28 mouse cellular contexts compared by ENCODE assay signal in genomic region chr2:172304118-172304708, GRCm38 (mm10). TPM values are rescaled to one million over a fixed set of nuclear protein-coding genes. Genes with fewer than 3 reads are reported as not detected.
DNase-seq lines count a peak whose midpoint lies in the region; ATAC-seq and TF ChIP-seq lines count a peak whose summit lies in the region.
"Had no signal": no experiment of that assay in that cellular context is flagged by ENCODE, and none has a peak within 500 bp of the region (broad histone marks: within the 10 kb centered on the region; RNA-seq: fewer than 3 reads in every experiment).

No protein-coding gene starts in this region.

- H3K27ac ChIP-seq in hindbrain, embryonic 13.5 days, result peak overlapping the region; percentile 12; the same call in 1 of the 2 replicates
- no peak overlapping the region for H3K27ac ChIP-seq in hindbrain, embryonic 10.5 days
- no peak overlapping the region for H3K27ac ChIP-seq in ES-Bruce4 (ENCODE audit: insufficient read depth, low read length)
- H3K27ac ChIP-seq in forebrain, postnatal 0 days (ENCODE audit: low read depth, low read length), result no peak overlapping the region
- H3K27ac ChIP-seq: heart, embryonic 10.5 days; limb, embryonic 15.5 days; liver, embryonic 14.5 days; stomach, postnatal 0 days had no signal

- no peak for TF ChIP-seq POLR2A in ES-Bruce4 (IDR thresholded peaks at IDR 0.05; ENCODE audit: insufficient read depth, low read length)
- no peak for TF ChIP-seq POLR2A in brain, embryonic 14.5 days (IDR thresholded peaks at IDR 0.05; ENCODE audit: borderline replicate concordance, extremely low read depth, insufficient read depth, insufficient read length, poor library complexity, severe bottlenecking)

- no peak overlapping the region for H3K9ac ChIP-seq in hindbrain, embryonic 13.5 days
- H3K9ac ChIP-seq in ES-Bruce4 (ENCODE audit: low read depth, poor library complexity, severe bottlenecking), result no peak overlapping the region
- H3K9ac ChIP-seq in forebrain, postnatal 0 days, result no peak overlapping the region
- H3K9ac ChIP-seq: limb, embryonic 15.5 days; liver, embryonic 14.5 days; lung, embryonic 14.5 days had no signal

- H3K36me3 ChIP-seq in hindbrain, embryonic 13.5 days, result no peaks in the 10 kb centered on the region
- no peaks in the 10 kb centered on the region for H3K36me3 ChIP-seq in hindbrain, embryonic 10.5 days
- H3K36me3 ChIP-seq in ES-Bruce4 (ENCODE audit: control insufficient read depth, insufficient read depth, low read length, poor library complexity, severe bottlenecking), result no peaks in the 10 kb centered on the region
- H3K36me3 ChIP-seq in forebrain, postnatal 0 days (ENCODE audit: insufficient read depth), result no peaks in the 10 kb centered on the region
- H3K36me3 ChIP-seq: heart, embryonic 10.5 days; limb, embryonic 15.5 days had no signal

- DNase-seq in hindbrain, embryonic 10.5 days (ENCODE audit: low spot score), result no peak
- peak; percentile 79 for DNase-seq in brain, embryonic 14.5 days (ENCODE audit: low read depth)
- no peak for DNase-seq in forebrain, postnatal 0 days
- DNase-seq in left cerebral cortex, adult 18-20 months (ENCODE audit: low spot score in 2 of 2), result no peak
- DNase-seq in frontal cortex, postnatal 25 days (ENCODE audit: low spot score in 2 of 2), result no peak
- DNase-seq: adrenal gland, adult 2 months; cerebellum, adult 8-10 months; cerebellum, postnatal 36 days; gastrocnemius, postnatal 10 days; kidney, adult 8-10 months; kidney, postnatal 10 days; left cerebral cortex, postnatal 4 days had no signal

- no peaks in the 10 kb centered on the region for H3K27me3 ChIP-seq in hindbrain, embryonic 13.5 days
- 0 out of 2 replicates have a peak, but pooled peaks cover 10% of the 10 kb centered on the region for H3K27me3 ChIP-seq in hindbrain, embryonic 10.5 days (ENCODE audit: insufficient read depth, poor library complexity, severe bottlenecking)
- H3K27me3 ChIP-seq in ES-Bruce4 (ENCODE audit: control insufficient read depth, insufficient read depth, low read length, poor library complexity, severe bottlenecking), result no peaks in the 10 kb centered on the region
- no peaks in the 10 kb centered on the region for H3K27me3 ChIP-seq in forebrain, postnatal 0 days (ENCODE audit: insufficient read depth, low read length)
- H3K27me3 ChIP-seq: limb, embryonic 15.5 days had no signal

- peak; percentile 63; the same call in 1 of the 2 replicates for TF ChIP-seq EP300 in ES-Bruce4 (IDR thresholded peaks at IDR 0.05; ENCODE audit: insufficient read depth, low read depth, low read length)

- 0 out of 2 replicates have a peak, but pooled peaks have one; percentile 39 for ATAC-seq in hindbrain, embryonic 13.5 days (ENCODE audit: low FRiP score)
- peak; percentile 55; the same call in 1 of the 2 replicates for ATAC-seq in forebrain, postnatal 0 days
- ATAC-seq: midbrain, embryonic 16.5 days had no signal

- WGBS in hindbrain, embryonic 13.5 days, result 43% methylated on average over 8 of the region's 8 CpGs
- WGBS in hindbrain, embryonic 10.5 days, result 60% methylated on average over 8 of the region's 8 CpGs
- WGBS in forebrain, postnatal 0 days, result 27% methylated on average over 8 of the region's 8 CpGs

- TF ChIP-seq CTCF in ES-Bruce4 (IDR thresholded peaks at IDR 0.05; ENCODE audit: low read depth, low read length), result no peak
- TF ChIP-seq CTCF in brain, embryonic 14.5 days (IDR thresholded peaks at IDR 0.05; ENCODE audit: borderline replicate concordance, extremely low read depth, insufficient read depth, insufficient read length), result no peak
- TF ChIP-seq CTCF in forebrain, postnatal 0 days (IDR thresholded peaks at IDR 0.05; ENCODE audit: low read depth), result no peak

- peaks cover 17% of the 10 kb centered on the region for H3K4me1 ChIP-seq in hindbrain, embryonic 13.5 days (replicated peaks)
- H3K4me1 ChIP-seq in hindbrain, embryonic 10.5 days (replicated peaks), result peaks cover 18% of the 10 kb centered on the region
- H3K4me1 ChIP-seq in ES-Bruce4 (ENCODE audit: control insufficient read depth, insufficient read depth, low read length), result peaks cover 6% of the 10 kb centered on the region
- peaks cover 5% of the 10 kb centered on the region for H3K4me1 ChIP-seq in forebrain, postnatal 0 days (ENCODE audit: insufficient read depth)
- H3K4me1 ChIP-seq: limb, embryonic 15.5 days had no signal

- H3K4me3 ChIP-seq in hindbrain, embryonic 13.5 days, result no peak overlapping the region
- no peak overlapping the region for H3K4me3 ChIP-seq in hindbrain, embryonic 10.5 days
- H3K4me3 ChIP-seq in ES-Bruce4 (ENCODE audit: low read depth, low read length), result no peak overlapping the region
- H3K4me3 ChIP-seq in forebrain, postnatal 0 days (ENCODE audit: low read depth, low read length), result no peak overlapping the region
- H3K4me3 ChIP-seq: heart, embryonic 10.5 days; limb, embryonic 15.5 days; myocyte had no signal

- H3K9me3 ChIP-seq in hindbrain, embryonic 13.5 days, result no peaks in the 10 kb centered on the region
- no peaks in the 10 kb centered on the region for H3K9me3 ChIP-seq in hindbrain, embryonic 10.5 days
- H3K9me3 ChIP-seq in ES-Bruce4 (replicated peaks; ENCODE audit: control insufficient read depth, insufficient read depth, low read length, poor library complexity, severe bottlenecking), result peaks cover 4% of the 10 kb centered on the region
- H3K9me3 ChIP-seq in forebrain, postnatal 0 days (ENCODE audit: low read length), result no peaks in the 10 kb centered on the region
- H3K9me3 ChIP-seq: heart, embryonic 10.5 days; limb, embryonic 15.5 days had no signal

- H3K4me2 ChIP-seq in hindbrain, embryonic 13.5 days, result no peak overlapping the region
- H3K4me2 ChIP-seq in forebrain, postnatal 0 days (ENCODE audit: low read depth), result no peak overlapping the region
- H3K4me2 ChIP-seq: limb, embryonic 15.5 days; lung, embryonic 14.5 days had no signal

RNA-seq across cellular contexts. Expression of gene Fam210b, which starts 41.2 kb away (rescaled TPM):
- 25.8 and 27.1 TPM in 2 replicates for polyA plus RNA-seq in hindbrain, embryonic 13.5 days (2015; fragmentation: Nextera tagmentation; extraction: Ambion mirVana)
- polyA plus RNA-seq in hindbrain, embryonic 10.5 days (2016; fragmentation: Nextera tagmentation; extraction: Ambion mirVana), result 32.6 and 34.0 TPM in 2 replicates
- 5.7 and 6.9 TPM in 2 replicates for polyA plus RNA-seq in ES-Bruce4 (2011; ENCODE audit: insufficient read depth, insufficient read length, low read depth, missing spikeins)
- 21.6 and 29.5 TPM in 2 replicates for polyA plus RNA-seq in brain, embryonic 14.5 days (2012; rRNA removed)
- 14.9 and 17.5 TPM in 2 replicates for total RNA-seq in forebrain, postnatal 0 days (2014; rRNA removed)
- polyA plus RNA-seq in forebrain, postnatal 0 days (2015; fragmentation: Nextera tagmentation; extraction: Ambion mirVana), result 43.5 and 49.3 TPM in 2 replicates
- total RNA-seq in left cerebral cortex, adult 18-20 months (2021), result 10 to 100 TPM; 12.0 to 12.3 TPM

RNA-seq across cellular contexts. Expression of gene Mc3r, which starts 55.9 kb away (rescaled TPM):
- 0.06 TPM in 2 replicates for polyA plus RNA-seq in hindbrain, embryonic 13.5 days (2015; fragmentation: Nextera tagmentation; extraction: Ambion mirVana)
- not detected in 2 replicates for polyA plus RNA-seq in hindbrain, embryonic 10.5 days (2016; fragmentation: Nextera tagmentation; extraction: Ambion mirVana)
- not detected in 2 replicates for polyA plus RNA-seq in ES-Bruce4 (2011; ENCODE audit: insufficient read depth, insufficient read length, low read depth, missing spikeins)
- 0.29 and 0.39 TPM in 2 replicates for polyA plus RNA-seq in brain, embryonic 14.5 days (2012; rRNA removed)
- 0.31 and 0.86 TPM in 2 replicates for total RNA-seq in forebrain, postnatal 0 days (2014; rRNA removed)
- 0.29 and 0.53 TPM in 2 replicates for polyA plus RNA-seq in forebrain, postnatal 0 days (2015; fragmentation: Nextera tagmentation; extraction: Ambion mirVana)
- total RNA-seq in left cerebral cortex, adult 18-20 months (2021), result under 1 TPM; 0.21 to 0.26 TPM
- total RNA-seq: adrenal gland, adult 2 months; gastrocnemius, postnatal 10 days; granulocyte monocyte progenitor cell, adult 5-6 weeks; hematopoietic stem cell, adult 5-6 weeks; megakaryocyte, adult 5-6 weeks had no signal
- polyA plus RNA-seq: heart, embryonic 10.5 days; heart, embryonic 16.5 days; intestine, embryonic 14.5 days; limb, embryonic 15.5 days; liver, embryonic 14.5 days; lung, embryonic 14.5 days; myocyte; small intestine, adult 2 months; stomach, postnatal 0 days; thymus, postnatal 0 days had no signal
